Mouse (Mus musculus) frontal cortex, postnatal 36 days (tissue): ENCODE measurements around the gene Slc26a9.
A peak's percentile ranks its signal among the peaks of the same experiment; 100 is the strongest.

Experiments used
- DNase-seq, 2 experiments: peaks; one replicate each; pipeline ENCODE4 v3.0.0; 2022; ENCODE audit warnings: low spot score in 2 of 2

The Slc26a9 gene

GRCm38 (mm10) chr1:131736494-131736893 lies 7.3 kb upstream of the Slc26a9 start:
- no peak for DNase-seq

- DNase-seq: peak; percentile 97 to 98
Observed at GRCm38 (mm10) chr1:131737269-131737668, 6.6 kb upstream of the Slc26a9 start.

- DNase-seq: no peak
Observed at GRCm38 (mm10) chr1:131738760-131739159, 5.1 kb upstream of the Slc26a9 start.

- DNase-seq: no peak
Observed at GRCm38 (mm10) chr1:131739481-131740160, 4.2 kb upstream of the Slc26a9 start.

- no peak for DNase-seq
Observed at GRCm38 (mm10) chr1:131745391-131745790, 1.6 kb downstream of the Slc26a9 start.

- no peak for DNase-seq
Observed at GRCm38 (mm10) chr1:131747761-131748160, 3.9 kb downstream of the Slc26a9 start.

- DNase-seq: no peak
Observed at GRCm38 (mm10) chr1:131748636-131749035, 4.8 kb downstream of the Slc26a9 start.

- DNase-seq: no peak
Observed at GRCm38 (mm10) chr1:131749706-131750545, 6.1 kb downstream of the Slc26a9 start.

GRCm38 (mm10) chr1:131751181-131751890 lies 7.5 kb downstream of the Slc26a9 start:
- no peak for DNase-seq

- DNase-seq: no peak
Observed at GRCm38 (mm10) chr1:131751891-131752311, 8.1 kb downstream of the Slc26a9 start.

- no peak for DNase-seq
Observed at GRCm38 (mm10) chr1:131754212-131754829, 10.5 kb downstream of the Slc26a9 start.

GRCm38 (mm10) chr1:131754916-131755315 lies 11.1 kb downstream of the Slc26a9 start:
- DNase-seq: peak; percentile 52 to 76

- no peak for DNase-seq
Observed at GRCm38 (mm10) chr1:131757211-131757610, 13.4 kb downstream of the Slc26a9 start.

GRCm38 (mm10) chr1:131758796-131759195 lies 15.0 kb downstream of the Slc26a9 start:
- DNase-seq: no peak

- no peak for DNase-seq
Observed at GRCm38 (mm10) chr1:131759667-131760427, 16.0 kb downstream of the Slc26a9 start.

- DNase-seq: no peak
Observed at GRCm38 (mm10) chr1:131760428-131760820, 16.6 kb downstream of the Slc26a9 start.

- DNase-seq: no peak
Observed at GRCm38 (mm10) chr1:131761079-131761831, 17.4 kb downstream of the Slc26a9 start.

- no peak for DNase-seq
Observed at GRCm38 (mm10) chr1:131763683-131764082, 19.9 kb downstream of the Slc26a9 start.

GRCm38 (mm10) chr1:131764581-131765338 lies 20.9 kb downstream of the Slc26a9 start:
- no peak for DNase-seq
